Mouse (Mus musculus): ENCODE measurements around the gene Cyp2w1. TPM values are rescaled to one million over a fixed set of nuclear protein-coding genes. Genes with fewer than 3 reads are reported as not detected.
A peak's percentile ranks its signal among the peaks of the same experiment; 100 is the strongest.
"Not testable (repeated sequence)": the region's sequence is repeated elsewhere in the genome, so short reads cannot be mapped to it uniquely, and the experiment has no call there.

The Cyp2w1 gene
- polyA plus RNA-seq, 1 experiment = 0.02 TPM

- no peaks in the 10 kb centered on the region for H3K9me3 ChIP-seq (ENCODE audit: control insufficient read depth, low read length)
- TF ChIP-seq GATA1 (IDR thresholded peaks at IDR 0.05; ENCODE audit: low read length) = no peak
- no peaks in the 10 kb centered on the region for H3K27me3 ChIP-seq (ENCODE audit: control insufficient read depth)
- peak overlapping the region; percentile 64 for H3K4me3 ChIP-seq (replicated peaks)
- H3K36me3 ChIP-seq (ENCODE audit: control insufficient read depth) = peaks cover 75% of the 10 kb centered on the region
- H3K4me1 ChIP-seq (ENCODE audit: control insufficient read depth) = peaks cover 94% of the 10 kb centered on the region
Measured at GRCm38 (mm10) chr5:139384531-139384930, 32.1 kb downstream of the Cyp2w1 start.

- peak overlapping the region; percentile 17 for H3K4me3 ChIP-seq (replicated peaks)
- H3K9me3 ChIP-seq (ENCODE audit: control insufficient read depth, low read length) = no peaks in the 10 kb centered on the region
- no peaks in the 10 kb centered on the region for H3K27me3 ChIP-seq (ENCODE audit: control insufficient read depth)
- peaks cover 95% of the 10 kb centered on the region for H3K4me1 ChIP-seq (ENCODE audit: control insufficient read depth)
- no peak for TF ChIP-seq TAL1 (IDR thresholded peaks at IDR 0.05; ENCODE audit: low read length)
- TF ChIP-seq GATA1 (IDR thresholded peaks at IDR 0.05; ENCODE audit: low read length) = no peak
- H3K36me3 ChIP-seq (ENCODE audit: control insufficient read depth) = peaks cover 88% of the 10 kb centered on the region
Measured at GRCm38 (mm10) chr5:139386047-139386446, 33.6 kb downstream of the Cyp2w1 start.

GRCm38 (mm10) chr5:139387329-139388194 lies 35.1 kb downstream of the Cyp2w1 start:
- peaks cover 96% of the 10 kb centered on the region for H3K4me1 ChIP-seq (ENCODE audit: control insufficient read depth)
- no peaks in the 10 kb centered on the region for H3K9me3 ChIP-seq (ENCODE audit: control insufficient read depth, low read length)

GRCm38 (mm10) chr5:139388195-139388570 lies 35.8 kb downstream of the Cyp2w1 start:
- peaks cover 96% of the 10 kb centered on the region for H3K36me3 ChIP-seq (ENCODE audit: control insufficient read depth)
- TF ChIP-seq TAL1 (IDR thresholded peaks at IDR 0.05; ENCODE audit: low read length) (no peak), GATA1 (IDR thresholded peaks at IDR 0.05; ENCODE audit: low read length) (no peak)
- peaks cover 96% of the 10 kb centered on the region for H3K4me1 ChIP-seq (ENCODE audit: control insufficient read depth)
- H3K9me3 ChIP-seq (ENCODE audit: control insufficient read depth, low read length) = no peaks in the 10 kb centered on the region
- H3K4me3 ChIP-seq (replicated peaks) = peak overlapping the region; percentile 78
- H3K27me3 ChIP-seq (ENCODE audit: control insufficient read depth) = no peaks in the 10 kb centered on the region; the same call in 1 of the 2 replicates

More at GRCm38 (mm10) chr5:139387329-139388194, 35.1 kb downstream of the Cyp2w1 start:
- no peak for TF ChIP-seq TAL1 (IDR thresholded peaks at IDR 0.05; ENCODE audit: low read length)
- no peak for TF ChIP-seq GATA1 (IDR thresholded peaks at IDR 0.05; ENCODE audit: low read length)
- Histone ChIP-seq H3K4me3 (replicated peaks) (peak overlapping the region; percentile 78), H3K27me3 (ENCODE audit: control insufficient read depth) (no peaks in the 10 kb centered on the region; the same call in 1 of the 2 replicates), H3K36me3 (ENCODE audit: control insufficient read depth) (peaks cover 96% of the 10 kb centered on the region)

- no peaks in the 10 kb centered on the region for H3K9me3 ChIP-seq (ENCODE audit: control insufficient read depth, low read length)
- peak; percentile 60 for TF ChIP-seq GATA1 (IDR thresholded peaks at IDR 0.05; ENCODE audit: low read length)
- TF ChIP-seq TAL1 (IDR thresholded peaks at IDR 0.05; ENCODE audit: low read length) = peak; percentile 70
- peaks cover 96% of the 10 kb centered on the region for H3K4me1 ChIP-seq (ENCODE audit: control insufficient read depth)
- no peaks in the 10 kb centered on the region; the same call in 1 of the 2 replicates for H3K27me3 ChIP-seq (ENCODE audit: control insufficient read depth)
- H3K4me3 ChIP-seq (replicated peaks) = peak overlapping the region; percentile 78
- peaks cover 96% of the 10 kb centered on the region for H3K36me3 ChIP-seq (ENCODE audit: control insufficient read depth)
Measured at GRCm38 (mm10) chr5:139388694-139389675, 36.6 kb downstream of the Cyp2w1 start.

- Histone ChIP-seq H3K4me3 (replicated peaks) (peak overlapping the region; percentile 78), H3K4me1 (ENCODE audit: control insufficient read depth) (peaks cover 96% of the 10 kb centered on the region), H3K27me3 (ENCODE audit: control insufficient read depth) (no peaks in the 10 kb centered on the region; the same call in 1 of the 2 replicates), H3K36me3 (ENCODE audit: control insufficient read depth) (peaks cover 96% of the 10 kb centered on the region), H3K9me3 (ENCODE audit: control insufficient read depth, low read length) (no peaks in the 10 kb centered on the region)
- TF ChIP-seq TAL1 (IDR thresholded peaks at IDR 0.05; ENCODE audit: low read length) (peak; percentile 87), GATA1 (IDR thresholded peaks at IDR 0.05; ENCODE audit: low read length) (peak; percentile 50; the same call in 1 of the 2 replicates)
Measured at GRCm38 (mm10) chr5:139389676-139390061, 37.3 kb downstream of the Cyp2w1 start.

- peaks cover 96% of the 10 kb centered on the region for H3K4me1 ChIP-seq (ENCODE audit: control insufficient read depth)
- H3K4me3 ChIP-seq (replicated peaks) = peak overlapping the region; percentile 78
- not testable (repeated sequence) for H3K27me3 ChIP-seq (ENCODE audit: control insufficient read depth); H3K9me3 ChIP-seq (ENCODE audit: control insufficient read depth, low read length)
- H3K36me3 ChIP-seq (ENCODE audit: control insufficient read depth) = peaks cover 96% of the 10 kb centered on the region
Measured at GRCm38 (mm10) chr5:139390324-139391119, 38.1 kb downstream of the Cyp2w1 start.

- peaks cover 94% of the 10 kb centered on the region for H3K4me1 ChIP-seq (ENCODE audit: control insufficient read depth)
- TF ChIP-seq TAL1 (IDR thresholded peaks at IDR 0.05; ENCODE audit: low read length) (no peak), GATA1 (IDR thresholded peaks at IDR 0.05; ENCODE audit: low read length) (no peak)
- peaks cover 96% of the 10 kb centered on the region for H3K36me3 ChIP-seq (ENCODE audit: control insufficient read depth)
Measured at GRCm38 (mm10) chr5:139391309-139391990, 39.0 kb downstream of the Cyp2w1 start.

More at GRCm38 (mm10) chr5:139391309-139391990, 39.0 kb downstream of the Cyp2w1 start:
- Histone ChIP-seq H3K9me3 (ENCODE audit: control insufficient read depth, low read length) (no peaks in the 10 kb centered on the region), H3K27me3 (ENCODE audit: control insufficient read depth) (no peaks in the 10 kb centered on the region; the same call in 1 of the 2 replicates), H3K4me3 (replicated peaks) (peak overlapping the region; percentile 77)

All from erythroblast, embryonic 14.5 days (primary cell).